Mouse (Mus musculus) intestine, embryonic 14.5 days (tissue): ENCODE results near the gene Gpat3. TPM values are rescaled to one million over a fixed set of nuclear protein-coding genes. Genes with fewer than 3 reads are reported as not detected.

Experiments used
- ATAC-seq: fragments of 200-750 bp; cut with Nextera tagmentation; replicated peaks from 2 replicates; pipeline ENCODE4 v1.8.0; 2017; ENCODE audit warnings: low read depth, moderate number of reproducible peaks, moderate TSS enrichment, moderate library complexity; ENCODE audit not compliant: low FRiP score, low TSS enrichment
- DNase-seq: peaks from one replicate; pipeline ENCODE4 v3.0.0-alpha.2; 2018; ENCODE audit warnings: low spot score
- H3K27ac ChIP-seq: fragments of 300-500 bp; sonication (generic); 2 replicates; pipeline ENCODE4 v1.5.1; 2014; ENCODE audit warnings: low read depth, mild to moderate bottlenecking, control low read depth
- H3K27me3 ChIP-seq: fragments of 300-500 bp; sonication (generic); replicated peaks from 2 replicates; pipeline ENCODE4 v1.6.1; 2014; ENCODE audit warnings: low read length, control low read depth; ENCODE audit not compliant: control insufficient read depth, insufficient read depth
- H3K36me3 ChIP-seq: fragments of 300-500 bp; sonication (generic); 2 replicates; pipeline ENCODE4 v1.6.1; 2014; ENCODE audit warnings: low read length, control low read depth; ENCODE audit not compliant: control insufficient read depth, insufficient read depth
- H3K4me1 ChIP-seq: fragments of 300-500 bp; sonication (generic); replicated peaks from 2 replicates; pipeline ENCODE4 v1.6.1; 2014; ENCODE audit warnings: low read length, control low read depth, mixed read lengths; ENCODE audit not compliant: control insufficient read depth, insufficient read depth
- H3K4me2 ChIP-seq: fragments of 300-500 bp; sonication (generic); 2 replicates; pipeline ENCODE4 v1.6.1; 2014; ENCODE audit warnings: low read length
- H3K4me3 ChIP-seq: fragments of 300-500 bp; sonication (generic); 2 replicates; pipeline ENCODE4 v1.5.1; 2014; ENCODE audit warnings: low read depth, low read length, control low read depth, mixed read lengths
- H3K9ac ChIP-seq: fragments of 300-500 bp; sonication (generic); 2 replicates; pipeline ENCODE4 v1.6.1; 2014; ENCODE audit warnings: mild to moderate bottlenecking, low read length
- H3K9me3 ChIP-seq: fragments of 300-500 bp; sonication (generic); 2 replicates; pipeline ENCODE4 v1.6.1; 2016; ENCODE audit warnings: low read length, control low read depth; ENCODE audit not compliant: control insufficient read depth
- WGBS: fragments of 180-500 bp; shearing (Covaris S2); extraction: QIAGEN DNeasy Blood & Tissue Kit; methylation state at CpG from one replicate; pipeline ENCODE4 v1.1.7; 2014; 5-methylcytosine and 5-hydroxymethylcytosine counted together
- polyA plus RNA-seq: library from polyadenylated mRNA; unstranded; fragments of >200 nt; fragmentation: Nextera tagmentation; extraction: Ambion mirVana; gene quantifications from 2 replicates; pipeline ENCODE4 v1.2.1, GENCODE M21; 2014

Gpat3 gene
- polyA plus RNA-seq, 1 experiment from 2014 or later: 2.7 TPM

- Histone ChIP-seq H3K4me1 (no peaks in the 10 kb centered on the region), H3K9me3 (0 out of 2 replicates have a peak, but pooled peaks cover 8% of the 10 kb centered on the region), H3K27me3 (peaks cover 15% of the 10 kb centered on the region), H3K9ac (peak overlapping the region; percentile 53), H3K4me3 (peak overlapping the region; percentile 59), H3K27ac (no peak overlapping the region), H3K36me3 (no peaks in the 10 kb centered on the region), H3K4me2 (peak overlapping the region; percentile 97)
- 1% methylated on average over 17 of the region's 22 CpGs for WGBS
- ATAC-seq (peak; percentile 29; the same call in 1 of the 2 replicates), DNase-seq (no peak)
These were observed 1.0 kb downstream of the Gpat3 start for GRCm38 (mm10) chr5:100846599-100846920.

GRCm38 (mm10) chr5:100847143-100847542 lies 1.6 kb downstream of the Gpat3 start:
- WGBS: 6% methylated on average over 2 of the region's 2 CpGs
- peak overlapping the region; percentile 97 for H3K4me2 ChIP-seq
- no peaks in the 10 kb centered on the region for H3K4me1 ChIP-seq
- no peak overlapping the region for H3K27ac ChIP-seq
- no peak for ATAC-seq
- H3K27me3 ChIP-seq: peaks cover 15% of the 10 kb centered on the region
- no peak for DNase-seq
- H3K9ac ChIP-seq: no peak overlapping the region
- peak overlapping the region; percentile 59; the same call in 1 of the 2 replicates for H3K4me3 ChIP-seq
- H3K9me3 ChIP-seq: 0 out of 2 replicates have a peak, but pooled peaks cover 5% of the 10 kb centered on the region
- no peaks in the 10 kb centered on the region for H3K36me3 ChIP-seq

GRCm38 (mm10) chr5:100853963-100854362 lies 8.4 kb downstream of the Gpat3 start:
- no peaks in the 10 kb centered on the region for H3K27me3 ChIP-seq
- WGBS: 79% methylated on average over 4 of the region's 4 CpGs
- ATAC-seq: no peak

GRCm38 (mm10) chr5:100856552-100856951 lies 11.0 kb downstream of the Gpat3 start:
- no peak for ATAC-seq

More at GRCm38 (mm10) chr5:100853963-100854362, 8.4 kb downstream of the Gpat3 start:
- Histone ChIP-seq H3K4me2 (no peak overlapping the region), H3K4me3 (no peak overlapping the region), H3K27ac (no peak overlapping the region), H3K36me3 (no peaks in the 10 kb centered on the region), H3K9ac (no peak overlapping the region), H3K4me1 (no peaks in the 10 kb centered on the region), H3K9me3 (no peaks in the 10 kb centered on the region)
- no peak for DNase-seq

GRCm38 (mm10) chr5:100860417-100861053 lies 15.0 kb downstream of the Gpat3 start:
- H3K36me3 ChIP-seq: no peaks in the 10 kb centered on the region
- H3K4me2 ChIP-seq: no peak overlapping the region
- H3K9ac ChIP-seq: no peak overlapping the region
- no peaks in the 10 kb centered on the region for H3K9me3 ChIP-seq
- WGBS: 71% methylated on average over 12 of the region's 12 CpGs
- no peaks in the 10 kb centered on the region for H3K27me3 ChIP-seq
- H3K4me1 ChIP-seq: peaks cover 7% of the 10 kb centered on the region
- no peak overlapping the region for H3K27ac ChIP-seq
- ATAC-seq (no peak), DNase-seq (no peak)
- no peak overlapping the region for H3K4me3 ChIP-seq

More at GRCm38 (mm10) chr5:100856552-100856951, 11.0 kb downstream of the Gpat3 start:
- Histone ChIP-seq H3K9ac (no peak overlapping the region), H3K4me3 (no peak overlapping the region), H3K27me3 (no peaks in the 10 kb centered on the region), H3K4me1 (peaks cover 7% of the 10 kb centered on the region), H3K36me3 (no peaks in the 10 kb centered on the region), H3K9me3 (no peaks in the 10 kb centered on the region), H3K27ac (no peak overlapping the region), H3K4me2 (no peak overlapping the region)
- no peak for DNase-seq
- 90% methylated on average over 3 of the region's 3 CpGs for WGBS

- H3K27me3 ChIP-seq: no peaks in the 10 kb centered on the region
- no peak overlapping the region for H3K27ac ChIP-seq
- H3K4me2 ChIP-seq: no peak overlapping the region
- 52% methylated on average over 4 of the region's 4 CpGs for WGBS
- DNase-seq: no peak
- H3K4me3 ChIP-seq: no peak overlapping the region
- peaks cover 7% of the 10 kb centered on the region for H3K4me1 ChIP-seq
- no peaks in the 10 kb centered on the region for H3K9me3 ChIP-seq
- no peaks in the 10 kb centered on the region for H3K36me3 ChIP-seq
- no peak for ATAC-seq
- H3K9ac ChIP-seq: no peak overlapping the region
These were observed 15.6 kb downstream of the Gpat3 start for GRCm38 (mm10) chr5:100861140-100861539.

- DNase-seq: no peak
- H3K4me3 ChIP-seq: no peak overlapping the region
- H3K36me3 ChIP-seq: no peaks in the 10 kb centered on the region
- H3K4me1 ChIP-seq: peaks cover 7% of the 10 kb centered on the region
- 0 out of 2 replicates have a peak, but pooled peaks have one; percentile 56 for ATAC-seq
- H3K4me2 ChIP-seq: no peak overlapping the region
- no peak overlapping the region for H3K9ac ChIP-seq
- H3K27ac ChIP-seq: no peak overlapping the region
- H3K9me3 ChIP-seq: no peaks in the 10 kb centered on the region
- WGBS: 81% methylated on average over 7 of the region's 7 CpGs
- H3K27me3 ChIP-seq: no peaks in the 10 kb centered on the region
These were observed 16.3 kb downstream of the Gpat3 start for GRCm38 (mm10) chr5:100861811-100862210.

- no peak for ATAC-seq
- Histone ChIP-seq H3K4me2 (no peak overlapping the region), H3K27ac (no peak overlapping the region), H3K9ac (no peak overlapping the region), H3K36me3 (no peaks in the 10 kb centered on the region), H3K27me3 (no peaks in the 10 kb centered on the region), H3K4me3 (no peak overlapping the region), H3K9me3 (no peaks in the 10 kb centered on the region), H3K4me1 (peaks cover 7% of the 10 kb centered on the region)
- no peak for DNase-seq
- 91% methylated on average over 2 of the region's 2 CpGs for WGBS
These were observed 17.6 kb downstream of the Gpat3 start for GRCm38 (mm10) chr5:100863091-100863490.

- H3K4me1 ChIP-seq: peaks cover 7% of the 10 kb centered on the region
- H3K4me3 ChIP-seq: no peak overlapping the region
- DNase-seq: no peak
- H3K27ac ChIP-seq: no peak overlapping the region
- 77% methylated on average over 6 of the region's 6 CpGs for WGBS
- H3K9me3 ChIP-seq: no peaks in the 10 kb centered on the region
- no peak for ATAC-seq
- no peak overlapping the region for H3K4me2 ChIP-seq
- H3K9ac ChIP-seq: no peak overlapping the region
- H3K36me3 ChIP-seq: no peaks in the 10 kb centered on the region
- no peaks in the 10 kb centered on the region for H3K27me3 ChIP-seq
These were observed 18.9 kb downstream of the Gpat3 start for GRCm38 (mm10) chr5:100864438-100864837.
